Mouse (Mus musculus) lung, adult 2 months (tissue): ENCODE data around the gene Papss2.

Experiments used
- CTCF ChIP-seq: fragments of 200-500 bp; IDR thresholded peaks from 2 replicates; pipeline ENCODE4 v1.5.1; 2011; ENCODE audit warnings: mild to moderate bottlenecking, low read length, control low read depth; ENCODE audit not compliant: insufficient read depth
- POLR2A ChIP-seq: fragments of 200-500 bp; IDR thresholded peaks from 2 replicates; pipeline ENCODE4 v1.6.1; 2011; ENCODE audit warnings: low read depth, mild to moderate bottlenecking, control low read depth, low read length, borderline replicate concordance; ENCODE audit errors: extremely low read depth

DNA sequence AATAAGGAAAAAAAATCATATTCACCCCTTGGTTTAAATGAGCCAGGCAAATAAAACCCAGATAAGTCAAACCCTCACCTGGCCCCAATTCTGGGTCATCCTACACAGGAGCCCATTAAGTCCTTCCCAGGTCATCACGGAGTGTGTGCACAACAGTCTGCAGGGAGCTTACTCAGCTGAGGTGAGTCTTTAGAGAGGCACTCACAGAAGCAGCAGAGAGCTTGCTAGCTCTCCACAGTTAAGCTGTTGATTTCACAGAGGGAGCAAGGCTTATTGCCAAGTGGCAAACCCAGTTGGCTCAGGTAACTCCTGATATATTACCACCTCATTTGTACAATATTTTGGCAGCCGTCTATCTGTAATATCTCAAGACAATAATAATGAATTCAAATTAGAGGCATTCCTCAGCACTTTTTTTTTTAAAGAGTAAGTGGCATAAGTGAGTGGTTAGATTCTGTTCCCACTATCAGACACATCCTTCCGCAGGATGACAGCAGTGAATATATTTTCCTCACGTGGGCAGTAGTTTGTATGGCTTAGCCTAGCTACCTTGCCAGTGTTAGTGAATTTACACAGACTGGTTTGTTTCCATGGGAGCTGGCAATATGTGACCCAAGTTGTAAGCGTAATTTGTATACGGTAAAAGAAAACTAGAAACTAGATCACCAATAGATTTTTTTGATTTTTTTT lies 9.1 kb downstream of the Papss2 start:
- no peak for TF ChIP-seq CTCF
- no peak for TF ChIP-seq POLR2A
